Mouse (Mus musculus) neural tube, embryonic 15.5 days (tissue): Measurements from ENCODE around the gene Nadsyn1. TPM values are rescaled to one million over a fixed set of nuclear protein-coding genes. Genes with fewer than 3 reads are reported as not detected.

ENCODE experiments used
- ATAC-seq: fragments of 200-750 bp; cut with Nextera tagmentation; 2 replicates; pipeline ENCODE4 v1.8.0; 2017; ENCODE audit warnings: mild to moderate bottlenecking, moderate TSS enrichment, moderate library complexity; ENCODE audit not compliant: low FRiP score
- H3K27ac ChIP-seq: fragments of 300-500 bp; sonication (generic); replicated peaks from 2 replicates; pipeline ENCODE4 v1.5.1; 2015; ENCODE audit warnings: mild to moderate bottlenecking, inconsistent platforms
- H3K27me3 ChIP-seq: fragments of 300-500 bp; sonication (generic); replicated peaks from 2 replicates; pipeline ENCODE4 v1.6.1; 2015; ENCODE audit warnings: inconsistent platforms
- H3K36me3 ChIP-seq: fragments of 300-500 bp; sonication (generic); 2 replicates; pipeline ENCODE4 v1.6.1; 2015; ENCODE audit warnings: inconsistent platforms
- H3K4me1 ChIP-seq: fragments of 300-500 bp; sonication (generic); 2 replicates; pipeline ENCODE4 v1.6.1; 2015; ENCODE audit warnings: inconsistent platforms
- H3K4me2 ChIP-seq: fragments of 300-500 bp; sonication (generic); 2 replicates; pipeline ENCODE4 v1.6.1; 2015; ENCODE audit warnings: inconsistent platforms, mild to moderate bottlenecking, moderate library complexity
- H3K4me3 ChIP-seq: fragments of 300-500 bp; sonication (generic); replicated peaks from 2 replicates; pipeline ENCODE4 v1.5.1; 2015; ENCODE audit warnings: mild to moderate bottlenecking, inconsistent platforms
- H3K9ac ChIP-seq: fragments of 300-500 bp; sonication (generic); replicated peaks from 2 replicates; pipeline ENCODE4 v1.6.1; 2015; ENCODE audit warnings: mild to moderate bottlenecking, inconsistent platforms
- H3K9me3 ChIP-seq: fragments of 300-500 bp; sonication (generic); replicated peaks from 2 replicates; pipeline ENCODE4 v1.6.1; 2016; ENCODE audit warnings: inconsistent platforms
- WGBS: fragments of 180-500 bp; shearing (Covaris S2); methylation state at CpG from one replicate; pipeline ENCODE4 v1.1.7; 2015; ENCODE audit warnings: mixed read lengths; 5-methylcytosine and 5-hydroxymethylcytosine counted together
- polyA plus RNA-seq: library from polyadenylated mRNA; unstranded; fragments of >200 nt; fragmentation: Nextera tagmentation; extraction: Ambion mirVana; gene quantifications from 2 replicates; pipeline ENCODE4 v1.2.1, GENCODE M21; 2015

Gene Nadsyn1
- polyA plus RNA-seq, 1 experiment from 2014 or later = 5.5 TPM

DNA sequence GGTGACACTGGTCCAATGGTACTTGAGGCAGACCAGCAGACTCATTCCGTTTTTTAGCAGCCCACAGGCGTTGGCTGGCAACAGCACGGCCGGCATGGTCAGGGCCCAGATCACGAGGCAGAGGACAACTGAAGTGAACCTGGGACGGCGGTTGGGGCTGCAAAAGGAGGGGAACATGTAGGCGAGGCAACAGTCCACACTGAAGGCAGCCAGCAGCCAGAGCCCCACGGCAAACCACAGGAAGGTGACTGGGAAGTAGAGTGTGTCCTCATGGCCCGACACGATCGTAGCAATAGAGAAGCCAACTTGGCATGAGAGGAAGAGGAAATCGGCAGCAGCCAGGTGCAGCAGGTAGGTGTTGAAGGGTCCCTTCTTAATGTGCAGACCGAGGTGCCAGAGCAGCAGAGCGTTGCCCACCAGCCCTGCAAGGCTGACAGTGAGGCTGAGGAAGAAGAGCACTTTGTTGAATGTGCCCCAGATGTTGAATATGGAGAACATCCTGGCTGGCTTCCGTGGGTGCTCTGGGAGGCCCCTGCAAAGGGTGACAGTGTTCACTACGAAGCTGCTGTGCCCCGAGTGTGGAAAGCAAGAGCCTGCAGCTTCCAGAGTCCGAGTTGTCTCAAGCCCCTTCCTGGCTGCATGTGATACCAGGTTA is 57.6 kb downstream of the Nadsyn1 start:
- Histone ChIP-seq H3K4me2 (no peak overlapping the region), H3K9ac (no peak overlapping the region), H3K4me3 (no peak overlapping the region), H3K9me3 (no peaks in the 10 kb centered on the region), H3K36me3 (no peaks in the 10 kb centered on the region), H3K27me3 (peaks cover 17% of the 10 kb centered on the region), H3K4me1 (no peaks in the 10 kb centered on the region), H3K27ac (no peak overlapping the region)
- 79% methylated on average over 19 of the region's 19 CpGs for WGBS
- no peak for ATAC-seq

DNA sequence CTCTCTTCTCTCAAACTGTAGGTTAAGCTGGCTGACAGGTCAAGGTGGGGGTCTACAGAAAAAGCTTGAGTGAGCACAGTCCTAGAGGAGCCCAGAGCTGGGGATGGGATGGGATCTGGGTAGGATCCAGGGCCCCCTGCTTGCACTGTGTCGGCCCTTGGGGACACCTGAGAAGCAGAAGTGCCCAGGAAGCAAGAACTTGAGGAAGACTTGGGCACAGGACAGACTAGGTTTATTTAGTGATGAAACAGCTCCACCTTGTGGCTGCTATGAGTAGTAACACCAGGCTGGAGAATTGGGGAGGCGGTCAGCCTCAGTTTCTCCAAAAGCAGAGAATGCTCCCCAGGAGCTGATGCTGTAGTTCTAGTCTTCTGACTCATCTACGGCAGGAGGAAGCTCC is 58.9 kb downstream of the Nadsyn1 start:
- no peaks in the 10 kb centered on the region for H3K36me3 ChIP-seq
- ATAC-seq = no peak
- 17% methylated on average over 3 of the region's 3 CpGs for WGBS

GRCm38 (mm10) chr7:143758956-143759355 is 63.7 kb downstream of the Nadsyn1 start:
- no peak overlapping the region for H3K4me2 ChIP-seq
- no peaks in the 10 kb centered on the region for H3K36me3 ChIP-seq
- peaks cover 16% of the 10 kb centered on the region for H3K4me1 ChIP-seq
- peaks cover 33% of the 10 kb centered on the region for H3K27me3 ChIP-seq
- 59% methylated on average over 3 of the region's 3 CpGs for WGBS
- no peak overlapping the region for H3K4me3 ChIP-seq
- H3K9me3 ChIP-seq = no peaks in the 10 kb centered on the region
- no peak for ATAC-seq
- H3K9ac ChIP-seq = no peak overlapping the region
- no peak overlapping the region for H3K27ac ChIP-seq

More for the DNA sequence above, 58.9 kb downstream of the Nadsyn1 start:
- Histone ChIP-seq H3K27ac (no peak overlapping the region), H3K4me1 (no peaks in the 10 kb centered on the region), H3K4me3 (no peak overlapping the region), H3K27me3 (peaks cover 17% of the 10 kb centered on the region), H3K9ac (no peak overlapping the region), H3K9me3 (no peaks in the 10 kb centered on the region), H3K4me2 (no peak overlapping the region)

DNA sequence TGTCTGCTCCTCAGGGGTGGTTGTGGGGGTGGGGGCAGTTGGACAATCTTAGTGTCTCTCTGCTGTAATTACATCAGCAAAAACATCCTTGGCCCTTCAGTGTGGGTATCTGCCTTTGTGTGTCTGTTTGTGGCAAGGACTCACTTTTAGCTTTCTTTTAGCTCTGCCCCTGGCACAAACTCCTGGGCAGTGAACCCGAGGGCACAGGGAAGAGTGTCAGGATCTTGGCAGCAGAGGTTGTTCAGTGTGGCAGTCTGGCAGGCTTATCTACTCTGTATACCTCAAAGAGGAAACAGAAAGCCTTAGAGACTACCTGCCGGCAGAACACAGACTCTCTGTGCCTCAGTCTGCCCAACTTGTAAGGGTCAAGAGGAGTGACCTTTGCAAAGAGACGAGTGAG is 65.0 kb downstream of the Nadsyn1 start:
- Histone ChIP-seq H3K4me1 (peaks cover 16% of the 10 kb centered on the region), H3K27me3 (peaks cover 33% of the 10 kb centered on the region), H3K27ac (no peak overlapping the region), H3K4me2 (peak overlapping the region; percentile 82; the same call in 1 of the 2 replicates), H3K9me3 (no peaks in the 10 kb centered on the region), H3K36me3 (no peaks in the 10 kb centered on the region), H3K4me3 (no peak overlapping the region), H3K9ac (no peak overlapping the region)
- no peak for ATAC-seq
- 69% methylated on average over 3 of the region's 3 CpGs for WGBS

GRCm38 (mm10) chr7:143757027-143757390 is 65.6 kb downstream of the Nadsyn1 start:
- 1% methylated on average over 15 of the region's 15 CpGs for WGBS
- Histone ChIP-seq H3K9me3 (no peaks in the 10 kb centered on the region), H3K27ac (no peak overlapping the region), H3K27me3 (peaks cover 33% of the 10 kb centered on the region), H3K4me1 (peaks cover 16% of the 10 kb centered on the region), H3K9ac (peak overlapping the region; percentile 37; the same call in 1 of the 2 replicates), H3K4me2 (peak overlapping the region; percentile 82), H3K4me3 (peak overlapping the region; percentile 40), H3K36me3 (no peaks in the 10 kb centered on the region)
- peak; percentile 92 for ATAC-seq

DNA sequence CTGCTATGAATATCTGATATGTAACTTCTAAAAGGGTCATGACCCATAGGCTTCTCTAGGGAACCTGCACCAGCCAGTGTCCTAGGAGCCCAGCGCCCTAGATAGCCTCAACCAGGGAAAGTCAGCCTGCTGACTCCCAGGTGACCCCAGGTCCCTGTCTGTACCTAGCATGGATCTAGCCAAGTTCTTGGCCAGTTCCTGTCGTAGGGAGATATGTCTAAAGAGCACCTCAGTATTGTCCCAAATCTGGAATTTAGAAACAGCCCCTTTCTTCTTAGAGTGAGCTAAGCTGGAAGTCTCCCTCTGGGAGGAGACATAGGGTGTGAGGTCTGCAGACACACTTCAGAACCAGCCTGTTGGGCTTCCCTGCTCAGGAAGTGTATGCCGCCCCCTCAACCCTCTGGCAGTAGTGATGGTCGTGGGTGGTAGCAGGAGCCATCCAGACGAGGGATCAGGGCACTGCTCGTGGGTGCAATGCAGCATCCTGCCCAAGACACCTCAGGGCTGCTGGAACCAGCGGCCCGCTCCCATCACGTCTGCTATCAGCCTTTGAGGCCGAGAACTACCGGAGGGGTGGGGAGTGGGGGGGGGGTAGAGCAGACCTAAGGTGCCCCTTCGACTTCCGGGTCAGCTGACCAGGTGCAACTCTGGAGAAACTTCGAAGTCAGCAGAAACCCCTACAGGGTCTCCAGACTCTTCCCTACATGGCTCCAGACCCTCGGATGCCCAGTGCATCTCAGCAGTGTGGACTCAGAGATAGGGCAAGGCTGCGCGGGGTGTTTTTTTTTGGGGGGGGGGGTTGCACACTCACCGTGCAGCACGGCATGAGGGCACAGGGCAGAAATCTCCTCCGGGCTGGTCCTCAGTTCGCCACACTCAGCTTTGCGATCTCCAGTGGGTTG is 66.3 kb downstream of the Nadsyn1 start, which contains the start of gene Osbpl5:
TSS of gene Osbpl5 (minus strand) at position 861 of the 902 bp plus-strand sequence.
- peak; percentile 33; the same call in 1 of the 2 replicates for ATAC-seq
- Histone ChIP-seq H3K4me2 (peak within 1 kb of the TSS; percentile 82), H3K27ac (no peak within 1 kb of the TSS), H3K9ac (peak within 1 kb of the TSS; percentile 37; the same call in 1 of the 2 replicates), H3K36me3 (no peaks in the 10 kb centered on the region), H3K9me3 (no peaks in the 10 kb centered on the region), H3K27me3 (peaks cover 33% of the 10 kb centered on the region), H3K4me3 (peak within 1 kb of the TSS; percentile 40), H3K4me1 (peaks cover 16% of the 10 kb centered on the region)
- WGBS = 28% methylated on average over 22 of the region's 22 CpGs

DNA sequence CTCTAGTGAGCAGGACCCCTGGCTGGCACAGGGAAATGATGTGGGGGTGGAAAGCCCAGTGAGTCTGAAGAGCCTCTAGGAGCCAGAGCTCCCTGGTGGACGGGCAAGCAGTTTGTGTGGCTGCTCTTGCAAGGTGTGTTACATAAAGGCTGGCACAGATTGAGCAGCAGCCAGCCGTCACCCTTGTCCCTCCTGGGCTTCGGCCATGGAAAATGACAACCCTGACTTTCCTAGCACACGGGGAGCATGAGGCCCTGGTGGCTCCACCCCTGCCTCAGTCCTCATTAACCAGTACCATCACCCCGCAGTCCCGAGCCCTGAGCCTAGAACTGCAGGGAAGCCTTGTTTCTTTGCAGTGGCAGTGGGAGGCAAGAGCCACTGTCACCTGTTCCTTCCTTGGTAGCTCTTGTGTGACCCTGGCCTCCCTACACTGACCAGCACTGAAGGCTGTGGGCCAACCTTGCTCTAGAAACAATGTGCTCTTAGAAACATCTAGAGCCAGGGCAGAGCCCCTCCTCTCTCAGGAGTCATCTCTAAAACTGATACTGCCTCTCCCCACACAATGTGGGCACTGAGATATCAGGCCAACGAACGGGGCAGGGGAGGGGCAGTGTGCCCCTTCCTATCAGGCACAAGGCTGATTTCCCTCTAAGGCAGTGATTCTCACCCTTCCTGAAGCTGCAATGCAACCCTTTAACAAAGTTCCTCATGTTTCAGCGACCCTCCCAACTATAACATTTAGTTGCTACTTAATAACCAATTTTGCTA is 67.1 kb downstream of the Nadsyn1 start:
- Histone ChIP-seq H3K9me3 (no peaks in the 10 kb centered on the region), H3K4me3 (no peak overlapping the region), H3K4me1 (peaks cover 16% of the 10 kb centered on the region), H3K4me2 (no peak overlapping the region), H3K27ac (no peak overlapping the region), H3K9ac (no peak overlapping the region), H3K27me3 (peaks cover 33% of the 10 kb centered on the region), H3K36me3 (no peaks in the 10 kb centered on the region)
- ATAC-seq = no peak
- WGBS = 77% methylated on average over 9 of the region's 9 CpGs

DNA sequence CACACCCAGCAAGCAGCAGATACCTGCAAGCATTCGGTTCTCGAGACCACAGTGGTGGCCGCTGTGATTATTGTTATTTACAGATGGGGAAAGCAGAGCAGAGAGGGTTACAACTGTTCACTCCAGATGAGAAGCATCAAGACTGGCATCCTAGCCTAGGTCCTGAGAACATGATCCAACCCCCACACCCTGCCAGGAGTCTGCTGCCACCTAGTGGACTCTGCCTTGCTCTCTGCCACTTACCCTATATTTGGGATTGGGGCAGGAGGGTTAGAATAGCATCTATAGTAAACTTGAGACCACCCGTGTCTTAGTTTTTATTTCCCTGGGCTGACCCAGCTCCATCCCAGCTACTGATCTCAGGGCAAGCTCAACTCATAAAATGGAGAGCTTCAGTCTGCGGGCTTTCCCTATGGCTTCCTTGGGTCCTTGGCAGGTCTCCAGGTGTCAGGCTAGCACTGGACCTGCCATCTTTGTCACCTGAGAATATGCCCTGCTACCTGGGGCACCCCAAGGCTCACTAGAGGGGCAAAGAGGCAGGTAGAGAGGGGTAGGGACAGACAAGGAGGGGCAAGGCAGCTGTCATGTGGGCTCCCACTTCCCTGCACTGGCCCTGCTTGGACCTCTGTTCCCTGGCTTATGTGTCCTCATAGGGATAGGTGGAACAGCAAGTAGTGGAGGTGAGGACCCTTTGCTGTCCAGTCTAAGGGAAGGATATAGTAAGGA is 68.5 kb downstream of the Nadsyn1 start:
- Histone ChIP-seq H3K4me1 (peaks cover 16% of the 10 kb centered on the region), H3K27ac (no peak overlapping the region), H3K4me2 (no peak overlapping the region), H3K27me3 (peaks cover 33% of the 10 kb centered on the region), H3K9me3 (no peaks in the 10 kb centered on the region), H3K9ac (no peak overlapping the region), H3K36me3 (no peaks in the 10 kb centered on the region), H3K4me3 (no peak overlapping the region)
- ATAC-seq = no peak
- WGBS = 51% methylated on average over 5 of the region's 5 CpGs

DNA sequence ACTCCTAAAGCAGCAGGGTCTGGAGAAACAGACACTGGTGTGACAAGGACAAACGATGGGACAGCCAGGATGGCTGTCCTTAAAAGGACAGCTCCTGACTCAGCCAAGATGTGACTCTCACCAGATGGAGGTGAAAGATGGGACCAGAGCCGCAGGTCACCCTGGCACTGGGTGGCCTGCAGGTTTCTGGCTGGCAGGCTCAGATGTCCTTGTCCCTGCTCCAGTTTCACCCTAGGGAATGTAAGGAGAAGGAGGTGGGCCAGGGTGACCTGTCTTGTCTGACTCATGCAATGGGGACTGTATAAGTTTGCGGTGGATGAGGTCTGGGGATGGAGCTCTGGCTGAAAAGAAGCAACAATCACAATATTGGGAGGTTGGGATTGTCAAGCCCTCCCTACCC is 70.0 kb downstream of the Nadsyn1 start:
- Histone ChIP-seq H3K4me1 (peaks cover 27% of the 10 kb centered on the region), H3K9me3 (no peaks in the 10 kb centered on the region), H3K9ac (no peak overlapping the region), H3K27me3 (peaks cover 25% of the 10 kb centered on the region), H3K27ac (no peak overlapping the region), H3K4me3 (no peak overlapping the region), H3K36me3 (no peaks in the 10 kb centered on the region), H3K4me2 (no peak overlapping the region)
- 84% methylated on average over 3 of the region's 3 CpGs for WGBS
- ATAC-seq = no peak

- peaks cover 21% of the 10 kb centered on the region for H3K4me1 ChIP-seq
- no peak overlapping the region for H3K4me2 ChIP-seq
- WGBS = 78% methylated on average over 4 of the region's 4 CpGs
- no peak overlapping the region for H3K4me3 ChIP-seq
- no peaks in the 10 kb centered on the region for H3K36me3 ChIP-seq
- no peak overlapping the region for H3K27ac ChIP-seq
- peaks cover 23% of the 10 kb centered on the region for H3K27me3 ChIP-seq
- H3K9me3 ChIP-seq = no peaks in the 10 kb centered on the region
- ATAC-seq = no peak
- H3K9ac ChIP-seq = no peak overlapping the region
These were observed 70.6 kb downstream of the Nadsyn1 start for GRCm38 (mm10) chr7:143752056-143752455.

GRCm38 (mm10) chr7:143751380-143751779 is 71.3 kb downstream of the Nadsyn1 start:
- Histone ChIP-seq H3K4me3 (no peak overlapping the region), H3K9me3 (no peaks in the 10 kb centered on the region), H3K4me2 (no peak overlapping the region), H3K36me3 (no peaks in the 10 kb centered on the region), H3K9ac (no peak overlapping the region), H3K27me3 (peaks cover 22% of the 10 kb centered on the region), H3K27ac (no peak overlapping the region), H3K4me1 (peaks cover 15% of the 10 kb centered on the region)
- WGBS = 74% methylated on average over 1 of the region's 1 CpGs
- no peak for ATAC-seq
